Mouse (Mus musculus): ENCODE measurements at regions not wholly inside any gene's neighbourhood (a gene's known extent, or its start where the extent isn't known, plus 50 kb on each side); places are given as distances from the start of the nearest gene placed in this dataset.

- TF ChIP-seq CTCF (IDR thresholded peaks at IDR 0.05; ENCODE audit: borderline replicate concordance, insufficient read depth, low read depth, low read length) (no peak), POLR2A (IDR thresholded peaks at IDR 0.05; ENCODE audit: borderline replicate concordance, insufficient read depth, low read length) (no peak)
Measured at GRCm38 (mm10) chr10:6182400-6182799, 260.2 kb upstream of the Rgs17 start.
